Mouse (Mus musculus) forebrain, embryonic 14.5 days (tissue): ENCODE data around the gene Mast1. TPM values are rescaled to one million over a fixed set of nuclear protein-coding genes. Genes with fewer than 3 reads are reported as not detected.

ENCODE experiments used
- ATAC-seq: fragments of 200-750 bp; cut with Nextera tagmentation; 2 replicates; pipeline ENCODE4 v1.8.0; 2017; ENCODE audit warnings: mild to moderate bottlenecking, moderate library complexity
- DNase-seq: peaks from one replicate; pipeline ENCODE4 v3.0.0-alpha.2; 2015; ENCODE audit warnings: low spot score
- H3K27ac ChIP-seq: fragments of 300-500 bp; sonication (generic); 2 replicates; pipeline ENCODE4 v1.5.1; 2014; ENCODE audit warnings: low read depth, mild to moderate bottlenecking, control low read depth, low read length, moderate library complexity
- H3K27me3 ChIP-seq: fragments of 300-500 bp; sonication (generic); replicated peaks from 2 replicates; pipeline ENCODE4 v1.6.1; 2014; ENCODE audit warnings: low read length, control low read depth, mixed read lengths; ENCODE audit not compliant: control insufficient read depth, insufficient read depth
- H3K36me3 ChIP-seq: fragments of 300-500 bp; sonication (generic); 2 replicates; pipeline ENCODE4 v1.6.1; 2014; ENCODE audit warnings: low read length, control low read depth; ENCODE audit not compliant: control insufficient read depth, insufficient read depth
- H3K4me1 ChIP-seq: fragments of 300-500 bp; sonication (generic); 2 replicates; pipeline ENCODE4 v1.6.1; 2014; ENCODE audit warnings: antibody characterized with exemption, low read length, control low read depth; ENCODE audit not compliant: control insufficient read depth, insufficient read depth
- H3K4me2 ChIP-seq: fragments of 300-500 bp; sonication (generic); 2 replicates; pipeline ENCODE4 v1.6.1; 2014; ENCODE audit warnings: mild to moderate bottlenecking, control low read depth, low read length
- H3K4me3 ChIP-seq: fragments of 300-500 bp; sonication (generic); 2 replicates; pipeline ENCODE4 v1.5.1; 2014; ENCODE audit warnings: low read depth, low read length, control low read depth
- H3K9ac ChIP-seq: fragments of 300-500 bp; sonication (generic); 2 replicates; pipeline ENCODE4 v1.6.1; 2014; ENCODE audit warnings: mild to moderate bottlenecking, low read length, control low read depth, moderate library complexity
- H3K9me3 ChIP-seq: fragments of 300-500 bp; sonication (generic); replicated peaks from 2 replicates; pipeline ENCODE4 v1.6.1; 2016; ENCODE audit warnings: low read length, control low read depth, mixed read lengths; ENCODE audit not compliant: control insufficient read depth
- WGBS: fragments of 180-500 bp; shearing (Covaris S2); extraction: QIAGEN DNeasy Blood & Tissue Kit; methylation state at CpG from one replicate; pipeline ENCODE4 v1.1.7; 2014; 5-methylcytosine and 5-hydroxymethylcytosine counted together
- polyA plus RNA-seq: library from polyadenylated mRNA; unstranded; fragments of >200 nt; fragmentation: Nextera tagmentation; extraction: Ambion mirVana; gene quantifications from 2 replicates; pipeline ENCODE4 v1.2.1, GENCODE M21; 2014

Gene Mast1
- polyA plus RNA-seq, 1 experiment from 2014 or later: 24.5 TPM

- WGBS: 17% methylated on average over 23 of the region's 23 CpGs
- H3K4me2 ChIP-seq: peak overlapping the region; percentile 80
- ATAC-seq (peak; percentile 40), DNase-seq (peak; percentile 54)
- peak overlapping the region; percentile 89 for H3K27ac ChIP-seq
- peaks cover 28% of the 10 kb centered on the region for H3K4me1 ChIP-seq
- no peaks in the 10 kb centered on the region for H3K27me3 ChIP-seq
- no peaks in the 10 kb centered on the region for H3K9me3 ChIP-seq
- H3K36me3 ChIP-seq: peaks cover 9% of the 10 kb centered on the region; the same call in 1 of the 2 replicates
- H3K9ac ChIP-seq: peak overlapping the region; percentile 93
- peak overlapping the region; percentile 83 for H3K4me3 ChIP-seq
Measured at GRCm38 (mm10) chr8:84936041-84936961, 858 bp downstream of the Mast1 start.

- Histone ChIP-seq H3K4me2 (peak overlapping the region; percentile 80), H3K27ac (peak overlapping the region; percentile 89; the same call in 1 of the 2 replicates), H3K27me3 (no peaks in the 10 kb centered on the region)
Measured at GRCm38 (mm10) chr8:84935489-84935888, 1.7 kb downstream of the Mast1 start.

GRCm38 (mm10) chr8:84934860-84935259 is 2.3 kb downstream of the Mast1 start:
- Histone ChIP-seq H3K4me2 (peak overlapping the region; percentile 80), H3K9me3 (no peaks in the 10 kb centered on the region), H3K27ac (no peak overlapping the region), H3K36me3 (peaks cover 17% of the 10 kb centered on the region), H3K4me3 (peak overlapping the region; percentile 83), H3K4me1 (peaks cover 28% of the 10 kb centered on the region), H3K9ac (peak overlapping the region; percentile 93; the same call in 1 of the 2 replicates), H3K27me3 (no peaks in the 10 kb centered on the region)
- peak; percentile 74 for ATAC-seq
- DNase-seq: peak; percentile 94
- 1% methylated on average over 15 of the region's 15 CpGs for WGBS

More at GRCm38 (mm10) chr8:84935489-84935888, 1.7 kb downstream of the Mast1 start:
- Histone ChIP-seq H3K36me3 (peaks cover 13% of the 10 kb centered on the region), H3K9me3 (no peaks in the 10 kb centered on the region), H3K4me1 (peaks cover 28% of the 10 kb centered on the region), H3K9ac (peak overlapping the region; percentile 93; the same call in 1 of the 2 replicates), H3K4me3 (peak overlapping the region; percentile 83)
- DNase-seq (peak; percentile 16), ATAC-seq (no peak)
- WGBS: 11% methylated on average over 14 of the region's 14 CpGs

GRCm38 (mm10) chr8:84933767-84934559 is 3.2 kb downstream of the Mast1 start:
- no peaks in the 10 kb centered on the region for H3K9me3 ChIP-seq
- 84% methylated on average over 16 of the region's 16 CpGs for WGBS
- no peak for ATAC-seq

GRCm38 (mm10) chr8:84930582-84930981 is 6.6 kb downstream of the Mast1 start:
- H3K27ac ChIP-seq: no peak overlapping the region
- no peak for DNase-seq
- peaks cover 36% of the 10 kb centered on the region for H3K36me3 ChIP-seq
- 93% methylated on average over 13 of the region's 13 CpGs for WGBS
- no peak for ATAC-seq
- H3K4me1 ChIP-seq: peaks cover 24% of the 10 kb centered on the region
- no peaks in the 10 kb centered on the region for H3K9me3 ChIP-seq
- H3K4me3 ChIP-seq: no peak overlapping the region
- no peak overlapping the region for H3K4me2 ChIP-seq
- no peaks in the 10 kb centered on the region for H3K27me3 ChIP-seq
- H3K9ac ChIP-seq: no peak overlapping the region

More at GRCm38 (mm10) chr8:84933767-84934559, 3.2 kb downstream of the Mast1 start:
- H3K4me3 ChIP-seq: peak overlapping the region; percentile 83; the same call in 1 of the 2 replicates
- H3K36me3 ChIP-seq: peaks cover 17% of the 10 kb centered on the region
- no peak overlapping the region for H3K27ac ChIP-seq
- H3K4me2 ChIP-seq: peak overlapping the region; percentile 80
- 0 out of 2 replicates have a peak overlapping the region, but pooled peaks have one; percentile 17 for H3K9ac ChIP-seq
- peaks cover 32% of the 10 kb centered on the region for H3K4me1 ChIP-seq
- H3K27me3 ChIP-seq: no peaks in the 10 kb centered on the region
- DNase-seq: no peak

- Histone ChIP-seq H3K27me3 (no peaks in the 10 kb centered on the region), H3K36me3 (peaks cover 49% of the 10 kb centered on the region), H3K9me3 (no peaks in the 10 kb centered on the region), H3K27ac (no peak overlapping the region), H3K9ac (peak overlapping the region; percentile 45), H3K4me2 (peak overlapping the region; percentile 58), H3K4me1 (peaks cover 5% of the 10 kb centered on the region), H3K4me3 (peak overlapping the region; percentile 29)
- peak; percentile 89 for ATAC-seq
- peak; percentile 83 for DNase-seq
- 2% methylated on average over 50 of the region's 52 CpGs for WGBS
Measured at GRCm38 (mm10) chr8:84928456-84929306, 8.5 kb downstream of the Mast1 start.

- ATAC-seq: no peak
- no peak overlapping the region for H3K4me2 ChIP-seq
- peaks cover 52% of the 10 kb centered on the region for H3K36me3 ChIP-seq
- DNase-seq: no peak
- H3K27me3 ChIP-seq: no peaks in the 10 kb centered on the region
- 85% methylated on average over 1 of the region's 1 CpGs for WGBS
- no peaks in the 10 kb centered on the region for H3K9me3 ChIP-seq
- no peak overlapping the region for H3K4me3 ChIP-seq
- H3K4me1 ChIP-seq: peaks cover 4% of the 10 kb centered on the region
- H3K9ac ChIP-seq: no peak overlapping the region
- no peak overlapping the region for H3K27ac ChIP-seq
Measured at GRCm38 (mm10) chr8:84927513-84927912, 9.6 kb downstream of the Mast1 start.

GRCm38 (mm10) chr8:84925557-84925956 is 11.6 kb downstream of the Mast1 start:
- DNase-seq (no peak), ATAC-seq (no peak)
- H3K27me3 ChIP-seq: no peaks in the 10 kb centered on the region
- H3K9ac ChIP-seq: no peak overlapping the region
- WGBS: 69% methylated on average over 7 of the region's 7 CpGs
- peaks cover 4% of the 10 kb centered on the region for H3K4me1 ChIP-seq
- H3K36me3 ChIP-seq: peaks cover 63% of the 10 kb centered on the region
- no peak overlapping the region for H3K27ac ChIP-seq
- H3K9me3 ChIP-seq: no peaks in the 10 kb centered on the region
- H3K4me2 ChIP-seq: no peak overlapping the region
- H3K4me3 ChIP-seq: no peak overlapping the region
